Mouse (Mus musculus) heart, adult 2 months (tissue): ENCODE data around the gene Bach2. TPM values are rescaled to one million over a fixed set of nuclear protein-coding genes. Genes with fewer than 3 reads are reported as not detected.

Experiments used
- DNase-seq, 2 experiments: peaks; one replicate each; pipeline ENCODE4 v3.0.0; 2021
- H3K27ac ChIP-seq: fragments of 200-600 bp; 2 replicates; pipeline ENCODE4 v1.8.1; 2022
- H3K27me3 ChIP-seq: fragments of 200-500 bp; 2 replicates; pipeline ENCODE4 v1.6.1; 2012; ENCODE audit warnings: mild to moderate bottlenecking, low read length, inconsistent platforms, mixed read lengths; ENCODE audit not compliant: control insufficient read depth, insufficient read depth
- H3K36me3 ChIP-seq: fragments of 200-500 bp; 2 replicates; pipeline ENCODE4 v1.6.1; 2012; ENCODE audit warnings: low read length, inconsistent platforms; ENCODE audit not compliant: control insufficient read depth, insufficient read depth
- H3K4me1 ChIP-seq: fragments of 200-500 bp; 2 replicates; pipeline ENCODE4 v1.6.1; 2011; ENCODE audit warnings: low read length; ENCODE audit not compliant: control insufficient read depth, insufficient read depth
- H3K4me3 ChIP-seq: fragments of 200-600 bp; 2 replicates; pipeline ENCODE4 v1.8.1; 2022
- H3K79me2 ChIP-seq: fragments of 200-500 bp; replicated peaks from 2 replicates; pipeline ENCODE4 v1.6.1; 2012; ENCODE audit warnings: mild to moderate bottlenecking, inconsistent platforms, low read length, moderate library complexity, mixed read lengths; ENCODE audit not compliant: control insufficient read depth, insufficient read depth
- H3K9ac ChIP-seq: fragments of 200-500 bp; 2 replicates; pipeline ENCODE4 v1.6.1; 2012; ENCODE audit warnings: low read depth, mild to moderate bottlenecking, control low read depth, inconsistent platforms, low read length, mixed read lengths
- CTCF ChIP-seq: fragments of 200-600 bp; IDR thresholded peaks from 2 replicates; pipeline ENCODE4 v1.8.1; 2022; ENCODE audit warnings: antibody characterized with exemption, mild to moderate bottlenecking, moderate library complexity
- EP300 ChIP-seq: fragments of 200-500 bp; IDR thresholded peaks from 2 replicates; pipeline ENCODE4 v1.6.1; 2011; ENCODE audit warnings: low read depth, low read length, control low read depth; ENCODE audit not compliant: insufficient read depth
- POLR2A ChIP-seq: fragments of 200-500 bp; IDR thresholded peaks from 2 replicates; pipeline ENCODE4 v1.6.1; 2011; ENCODE audit warnings: mild to moderate bottlenecking, low read depth, low read length, control low read depth; ENCODE audit not compliant: insufficient read depth
- WGBS: fragments of 180-500 bp; shearing (Covaris S2); methylation state at CpG from one replicate; pipeline ENCODE4 v1.1.7; 2018; 5-methylcytosine and 5-hydroxymethylcytosine counted together
- intact Hi-C: fragments of 180-260 bp; cut with DNase I; formaldehyde crosslinking; loops from one replicate; pipeline ENCODE4 v1.15.1; 2025
- polyA plus RNA-seq: library from polyadenylated mRNA; depleted of rRNA; stranded (reverse); fragments of >200 nt; gene quantifications from 2 replicates; pipeline ENCODE4 v1.2.3, GENCODE M21; 2012
- total RNA-seq, 2 experiments: library from RNA; stranded (reverse); gene quantifications; 2 replicates each; pipeline ENCODE4 v1.2.3; 2021

The Bach2 gene
- total and polyA plus RNA-seq, 3 experiments = 2.4 to 4.2 (median 3.9) TPM

DNA sequence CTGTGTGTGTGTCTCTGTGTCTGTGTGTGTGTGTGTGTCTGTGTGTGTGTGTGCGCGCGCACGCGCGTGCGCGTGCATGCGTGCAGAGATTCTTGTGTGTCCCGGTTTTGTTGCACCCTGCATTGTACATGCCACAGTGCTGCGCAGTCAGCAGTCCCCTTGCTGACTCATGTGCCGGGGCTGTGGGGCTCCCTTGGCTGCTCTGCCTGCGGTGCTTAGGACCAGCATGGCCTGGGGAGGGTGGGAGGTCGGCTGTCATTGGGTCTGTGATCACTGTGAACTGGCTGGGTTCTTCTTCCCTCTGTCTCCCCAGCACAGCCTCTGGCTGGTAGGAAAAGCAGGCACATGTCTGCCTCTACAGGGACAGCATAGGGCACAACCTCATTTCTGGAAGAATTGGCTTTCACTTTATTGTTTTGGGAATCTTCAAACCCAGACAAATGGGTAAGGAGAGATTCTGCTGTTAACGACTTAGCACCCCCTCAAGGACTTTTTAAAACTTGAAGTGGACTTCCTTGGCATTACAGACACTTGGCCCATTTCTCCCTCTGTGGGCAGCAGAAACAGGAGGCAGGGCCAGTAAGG lies 11.2 kb downstream of the Bach2 start:
- H3K27me3 ChIP-seq = no peaks in the 10 kb centered on the region
- H3K36me3 ChIP-seq = no peaks in the 10 kb centered on the region
- 44% methylated on average over 15 of the region's 15 CpGs for WGBS
- H3K4me3 ChIP-seq = peak overlapping the region; percentile 52
- no peak for TF ChIP-seq CTCF
- no peak for TF ChIP-seq POLR2A
- no peak for TF ChIP-seq EP300
- peak; percentile 51 to 52 for DNase-seq
- intact Hi-C loops = loop anchor here (1.0 to 5.0 kb wide), 4 partner anchors 37 to 195 kb away; no protein-coding TSS in a partner anchor
- H3K4me1 ChIP-seq = peaks cover 18% of the 10 kb centered on the region
- H3K9ac ChIP-seq = peak overlapping the region; percentile 45
- H3K27ac ChIP-seq = peak overlapping the region; percentile 70
- H3K79me2 ChIP-seq = no peaks in the 10 kb centered on the region; the same call in 1 of the 2 replicates

DNA sequence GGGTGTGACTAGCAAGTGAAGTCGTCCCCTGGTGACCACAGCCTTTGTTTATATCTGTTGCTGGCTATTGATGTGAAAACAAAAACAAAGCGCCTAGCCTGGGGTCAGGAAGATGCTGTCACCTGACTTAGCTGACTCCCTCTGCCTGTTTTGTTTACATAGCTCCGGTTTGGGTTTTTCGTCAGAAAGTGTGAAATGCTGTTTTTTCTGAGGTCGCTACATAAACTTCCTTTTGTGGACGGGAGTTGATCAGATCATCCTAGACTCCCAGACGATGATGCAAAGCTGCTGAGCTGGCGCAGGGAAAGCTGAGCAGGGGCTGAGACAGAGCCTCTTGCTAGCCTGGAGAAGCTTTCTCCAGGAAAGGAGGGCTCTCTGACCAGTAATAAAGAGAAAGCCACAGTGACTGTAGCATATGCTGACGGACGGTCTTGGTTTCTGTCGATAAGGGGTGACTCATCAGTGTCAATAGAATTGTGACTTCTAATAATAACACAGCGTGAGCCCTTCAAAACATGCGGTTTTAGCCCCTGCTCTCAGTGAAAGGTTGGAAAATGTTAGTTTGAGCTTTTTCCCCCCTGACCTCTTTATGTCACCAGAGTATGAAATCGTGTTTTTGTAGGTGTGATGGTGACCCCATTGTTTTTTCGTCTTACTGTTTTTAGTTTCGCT lies 11.9 kb downstream of the Bach2 start:
- Histone ChIP-seq H3K36me3 (no peaks in the 10 kb centered on the region), H3K4me3 (peak overlapping the region; percentile 52), H3K79me2 (no peaks in the 10 kb centered on the region; the same call in 1 of the 2 replicates), H3K27me3 (no peaks in the 10 kb centered on the region), H3K9ac (peak overlapping the region; percentile 22), H3K4me1 (peaks cover 18% of the 10 kb centered on the region), H3K27ac (peak overlapping the region; percentile 70)
- peak; percentile 53 to 60 for DNase-seq
- intact Hi-C loops = loop anchor here (1.0 to 5.0 kb wide), 3 partner anchors 37 to 86 kb away; no protein-coding TSS in a partner anchor
- 6% methylated on average over 16 of the region's 16 CpGs for WGBS
- TF ChIP-seq POLR2A (no peak), CTCF (no peak), EP300 (no peak)

DNA sequence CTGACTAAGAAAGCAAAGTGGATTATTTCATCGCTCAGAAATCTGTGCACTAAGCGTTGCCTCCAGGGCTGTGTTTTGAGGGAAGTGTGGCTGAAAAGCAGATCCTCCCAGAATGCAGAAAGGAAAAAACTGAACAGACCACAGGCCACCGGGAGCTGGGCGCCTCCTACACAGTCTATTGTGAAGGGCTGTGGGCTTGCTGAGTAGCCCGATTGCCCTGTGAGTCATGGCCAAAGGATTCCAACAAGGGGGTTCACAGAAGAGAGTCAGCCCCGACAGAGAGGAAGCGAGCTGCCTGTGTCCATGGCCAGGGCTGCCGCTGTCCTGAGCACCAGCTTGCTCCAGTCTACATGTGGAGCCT lies 12.4 kb downstream of the Bach2 start:
- peak overlapping the region; percentile 52 for H3K4me3 ChIP-seq
- no peak for TF ChIP-seq CTCF
- 0 out of 2 replicates have a peak, but pooled peaks have one; percentile 29 for TF ChIP-seq POLR2A
- peak; percentile 59 to 64 for DNase-seq
- intact Hi-C loops = loop anchor here (2.0 to 5.0 kb wide), 2 partner anchors 36 to 86 kb away; no protein-coding TSS in a partner anchor
- no peaks in the 10 kb centered on the region for H3K27me3 ChIP-seq
- no peaks in the 10 kb centered on the region for H3K36me3 ChIP-seq
- no peaks in the 10 kb centered on the region; the same call in 1 of the 2 replicates for H3K79me2 ChIP-seq
- WGBS = 5% methylated on average over 8 of the region's 8 CpGs
- H3K27ac ChIP-seq = peak overlapping the region; percentile 70
- H3K4me1 ChIP-seq = peaks cover 18% of the 10 kb centered on the region
- peak overlapping the region; percentile 22 for H3K9ac ChIP-seq

DNA sequence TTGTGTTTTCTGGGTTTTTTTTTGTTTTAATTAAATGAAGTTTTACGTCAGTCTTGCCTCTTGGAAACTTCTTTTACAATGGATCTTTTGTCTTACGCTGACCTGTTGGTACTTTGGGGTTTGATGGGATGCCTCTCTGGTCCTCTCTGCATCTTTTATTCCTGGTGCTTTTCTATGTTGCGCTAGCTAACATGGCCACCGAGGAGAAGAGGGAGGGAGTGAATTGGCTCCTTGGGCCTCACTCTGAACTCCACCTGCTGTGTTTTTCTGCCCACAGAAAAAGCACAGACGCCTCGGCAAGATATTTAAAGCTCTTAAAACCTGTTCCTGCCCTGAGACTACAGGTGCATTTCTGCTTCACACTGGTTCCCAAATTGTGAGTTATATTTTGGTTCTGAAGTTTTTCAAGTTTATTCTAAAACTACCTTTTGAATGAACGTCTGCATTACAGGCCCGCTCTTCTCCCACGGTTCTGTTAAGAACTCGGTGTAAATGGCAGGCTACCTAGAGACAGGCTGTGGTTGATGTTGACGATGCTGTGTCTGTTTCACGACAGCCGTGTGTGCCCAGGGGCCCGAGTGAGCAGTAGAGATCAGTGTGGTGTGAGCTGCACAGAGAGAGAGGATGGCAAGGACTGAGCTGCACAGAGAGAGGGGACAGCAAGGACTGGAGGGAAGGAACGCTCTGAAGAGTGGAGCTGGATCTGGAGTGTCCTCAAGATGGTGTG lies 13.5 kb downstream of the Bach2 start:
- intact Hi-C loops = loop anchor here (2.0 to 5.0 kb wide), 2 partner anchors 35 to 85 kb away; no protein-coding TSS in a partner anchor
- Histone ChIP-seq H3K36me3 (no peaks in the 10 kb centered on the region), H3K9ac (no peak overlapping the region), H3K4me3 (no peak overlapping the region), H3K4me1 (peaks cover 15% of the 10 kb centered on the region), H3K27me3 (no peaks in the 10 kb centered on the region), H3K27ac (no peak overlapping the region), H3K79me2 (no peaks in the 10 kb centered on the region; the same call in 1 of the 2 replicates)
- WGBS = 84% methylated on average over 15 of the region's 15 CpGs
- TF ChIP-seq POLR2A (no peak), CTCF (no peak), EP300 (no peak)
- DNase-seq = no peak

DNA sequence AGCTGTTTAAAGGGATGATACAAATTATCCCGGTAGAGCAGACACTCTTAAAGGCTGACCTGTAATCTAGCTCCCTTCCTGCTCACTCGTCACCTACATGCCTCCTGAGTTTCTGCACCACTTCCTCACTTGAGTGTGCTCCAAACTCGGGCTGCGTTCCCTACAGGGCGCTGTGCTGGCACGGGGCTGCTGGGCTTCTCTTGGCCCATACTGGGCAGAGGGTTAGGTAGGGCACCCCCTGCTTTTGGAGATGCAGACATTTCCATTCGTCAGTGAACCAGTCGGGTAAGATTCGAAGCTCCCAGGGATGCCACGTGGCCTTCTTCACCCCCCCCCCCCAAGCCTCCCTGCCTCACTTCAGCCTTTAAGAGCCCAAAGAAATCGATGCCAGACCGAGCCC lies 19.1 kb downstream of the Bach2 start:
- Histone ChIP-seq H3K9ac (no peak overlapping the region), H3K4me1 (peaks cover 3% of the 10 kb centered on the region; the same call in 1 of the 2 replicates), H3K79me2 (no peaks in the 10 kb centered on the region; the same call in 1 of the 2 replicates), H3K27ac (no peak overlapping the region), H3K36me3 (no peaks in the 10 kb centered on the region), H3K4me3 (no peak overlapping the region), H3K27me3 (no peaks in the 10 kb centered on the region)
- intact Hi-C loops = no loop called here
- DNase-seq = no peak
- TF ChIP-seq CTCF (no peak), POLR2A (no peak), EP300 (no peak)
- WGBS = 58% methylated on average over 12 of the region's 12 CpGs

DNA sequence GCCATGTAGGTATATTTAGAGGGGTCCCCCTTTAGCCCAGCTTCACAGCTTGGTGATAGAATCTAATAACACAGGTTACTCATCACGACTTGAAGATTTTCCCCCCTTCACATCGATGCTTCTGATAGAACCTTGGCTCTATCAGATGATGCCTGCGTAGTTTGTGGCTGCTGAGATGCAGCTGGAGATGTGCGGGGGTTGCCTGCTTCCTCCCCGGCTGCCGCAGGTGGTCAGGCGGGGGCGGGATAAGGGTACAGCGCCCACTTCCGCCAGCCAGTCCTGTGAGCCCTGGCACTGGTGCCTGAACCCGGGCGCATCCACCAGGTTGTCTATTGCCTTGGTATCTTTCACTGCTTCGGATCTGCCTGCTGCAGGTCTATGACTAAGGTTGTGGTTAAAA lies 19.5 kb downstream of the Bach2 start:
- Histone ChIP-seq H3K4me1 (peaks cover 3% of the 10 kb centered on the region; the same call in 1 of the 2 replicates), H3K9ac (no peak overlapping the region), H3K79me2 (no peaks in the 10 kb centered on the region; the same call in 1 of the 2 replicates), H3K27me3 (no peaks in the 10 kb centered on the region), H3K36me3 (no peaks in the 10 kb centered on the region), H3K4me3 (no peak overlapping the region), H3K27ac (no peak overlapping the region)
- WGBS = 85% methylated on average over 13 of the region's 13 CpGs
- peak in 1 of 2 experiments; percentile 48 for DNase-seq
- TF ChIP-seq EP300 (no peak), POLR2A (no peak), CTCF (no peak)
- intact Hi-C loops = no loop called here
